Mouse (Mus musculus) heart, embryonic 11.5 days (tissue): ENCODE measurements at regions not wholly inside any gene's neighbourhood (a gene's known extent, or its start where the extent isn't known, plus 50 kb on each side); places are given as distances from the start of the nearest gene placed in this dataset.

Source experiments
- ATAC-seq: fragments of 200-750 bp; cut with Nextera tagmentation; replicated peaks from 2 replicates; pipeline ENCODE4 v1.8.0; 2017; ENCODE audit warnings: moderate library complexity; ENCODE audit not compliant: insufficient number of reproducible peaks, low FRiP score, low TSS enrichment
- H3K27ac ChIP-seq: fragments of 300-500 bp; sonication (generic); 2 replicates; pipeline ENCODE4 v1.5.1; 2014; ENCODE audit warnings: mild to moderate bottlenecking, low read depth, low read length
- H3K27me3 ChIP-seq: fragments of 300-500 bp; sonication (generic); 2 replicates; pipeline ENCODE4 v1.6.1; 2014; ENCODE audit warnings: mild to moderate bottlenecking, low read length, mixed read lengths; ENCODE audit not compliant: control insufficient read depth, insufficient read depth
- H3K36me3 ChIP-seq: fragments of 300-500 bp; sonication (generic); 2 replicates; pipeline ENCODE4 v1.6.1; 2014; ENCODE audit warnings: mild to moderate bottlenecking, low read length, moderate library complexity, mixed read lengths; ENCODE audit not compliant: control insufficient read depth, insufficient read depth
- H3K4me1 ChIP-seq: fragments of 300-500 bp; sonication (generic); 2 replicates; pipeline ENCODE4 v1.6.1; 2014; ENCODE audit warnings: low read length; ENCODE audit not compliant: control insufficient read depth, insufficient read depth
- H3K4me2 ChIP-seq: fragments of 300-500 bp; sonication (generic); 2 replicates; pipeline ENCODE4 v1.6.1; 2014; ENCODE audit warnings: mild to moderate bottlenecking, moderate library complexity
- H3K4me3 ChIP-seq: fragments of 300-500 bp; sonication (generic); 2 replicates; pipeline ENCODE4 v1.5.1; 2014; ENCODE audit warnings: low read depth, low read length
- H3K9ac ChIP-seq: fragments of 300-500 bp; sonication (generic); 2 replicates; pipeline ENCODE4 v1.6.1; 2014; ENCODE audit warnings: mild to moderate bottlenecking, low read depth, low read length, moderate library complexity
- H3K9me3 ChIP-seq: fragments of 300-500 bp; sonication (generic); replicated peaks from 2 replicates; pipeline ENCODE4 v1.6.1; 2016; ENCODE audit warnings: low read length; ENCODE audit not compliant: control insufficient read depth
- WGBS: fragments of 180-500 bp; shearing (Covaris S2); extraction: QIAGEN DNeasy Blood & Tissue Kit; methylation state at CpG from one replicate; pipeline ENCODE4 v1.1.7; 2014; ENCODE audit not compliant: insufficient replicate concordance; 5-methylcytosine and 5-hydroxymethylcytosine counted together

DNA sequence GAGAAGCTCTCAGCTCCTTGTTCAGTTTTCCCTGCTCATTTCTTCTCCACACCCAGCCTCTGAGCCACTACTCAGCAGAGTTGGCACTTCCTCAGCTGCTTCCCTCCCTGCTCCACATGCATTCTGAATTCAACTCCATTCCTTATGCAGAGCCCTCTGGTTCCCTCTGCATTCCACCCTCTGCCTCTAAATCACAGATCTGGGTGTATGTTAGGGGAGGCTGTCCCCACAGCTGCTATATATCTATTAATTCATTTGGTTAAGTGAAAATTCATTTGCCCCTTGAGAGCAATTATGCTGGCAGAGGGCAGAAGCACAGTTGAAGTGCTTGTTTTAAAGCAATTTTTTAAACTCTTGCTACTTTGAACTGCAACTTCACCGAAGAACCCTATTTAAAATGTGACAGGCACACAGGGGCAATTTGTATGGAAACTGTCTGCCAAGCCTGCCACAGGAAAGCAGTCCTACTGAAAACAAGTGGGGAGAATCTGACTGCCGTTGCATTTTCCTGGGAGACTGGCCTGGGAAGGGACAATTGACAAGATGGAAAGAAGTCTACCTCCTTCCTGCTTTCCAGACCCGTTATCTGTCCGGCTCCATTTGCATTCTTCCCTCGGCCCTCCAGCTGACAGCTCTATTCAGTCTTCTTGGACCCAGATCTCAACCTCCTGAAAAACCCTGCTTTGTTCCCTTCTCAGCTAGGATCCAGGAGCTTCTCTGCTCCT, 88.0 kb upstream of the Gpr141 start:
- ATAC-seq = no peak
- no peaks in the 10 kb centered on the region for H3K9me3 ChIP-seq
- WGBS = 34% methylated on average over 5 of the region's 5 CpGs

GRCm38 (mm10) chr13:19902786-19903185, 78.7 kb upstream of the Gpr141 start:
- Histone ChIP-seq H3K9me3 (no peaks in the 10 kb centered on the region), H3K4me1 (no peaks in the 10 kb centered on the region), H3K27ac (no peak overlapping the region), H3K36me3 (no peaks in the 10 kb centered on the region), H3K4me2 (no peak overlapping the region), H3K27me3 (no peaks in the 10 kb centered on the region), H3K9ac (no peak overlapping the region), H3K4me3 (no peak overlapping the region)
- 76% methylated on average over 4 of the region's 4 CpGs for WGBS
- ATAC-seq = no peak

More for the DNA sequence above, 88.0 kb upstream of the Gpr141 start:
- H3K4me3 ChIP-seq = no peak overlapping the region
- no peaks in the 10 kb centered on the region for H3K4me1 ChIP-seq
- H3K4me2 ChIP-seq = no peak overlapping the region
- no peaks in the 10 kb centered on the region for H3K36me3 ChIP-seq
- no peak overlapping the region for H3K27ac ChIP-seq
- H3K27me3 ChIP-seq = no peaks in the 10 kb centered on the region
- no peak overlapping the region for H3K9ac ChIP-seq

DNA sequence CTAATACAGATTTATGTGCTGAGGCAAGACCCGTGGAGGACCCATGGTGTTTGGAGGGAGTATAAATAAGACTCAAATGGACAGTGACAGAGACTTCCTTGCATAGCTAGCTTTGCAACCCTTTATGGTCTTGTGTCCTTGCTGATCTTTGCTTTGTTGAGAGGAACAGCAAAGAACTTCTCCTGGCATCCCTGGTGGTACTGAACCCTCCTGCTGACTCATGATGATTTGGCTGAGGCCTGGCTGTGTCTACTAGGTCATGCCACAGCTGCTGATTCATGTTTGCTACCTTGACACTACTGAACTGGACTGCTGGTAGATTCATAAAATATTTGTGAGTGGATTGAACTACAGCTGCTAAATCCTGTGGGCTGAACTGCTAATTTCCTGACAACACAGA, 73.1 kb upstream of the Gpr141 start:
- WGBS = 76% methylated on average over 1 of the region's 1 CpGs
- no peaks in the 10 kb centered on the region for H3K36me3 ChIP-seq
- no peak overlapping the region for H3K27ac ChIP-seq
- no peak overlapping the region for H3K4me3 ChIP-seq
- no peak for ATAC-seq
- H3K4me2 ChIP-seq = no peak overlapping the region
- no peak overlapping the region for H3K9ac ChIP-seq
- no peaks in the 10 kb centered on the region for H3K9me3 ChIP-seq
- H3K27me3 ChIP-seq = no peaks in the 10 kb centered on the region
- H3K4me1 ChIP-seq = no peaks in the 10 kb centered on the region

DNA sequence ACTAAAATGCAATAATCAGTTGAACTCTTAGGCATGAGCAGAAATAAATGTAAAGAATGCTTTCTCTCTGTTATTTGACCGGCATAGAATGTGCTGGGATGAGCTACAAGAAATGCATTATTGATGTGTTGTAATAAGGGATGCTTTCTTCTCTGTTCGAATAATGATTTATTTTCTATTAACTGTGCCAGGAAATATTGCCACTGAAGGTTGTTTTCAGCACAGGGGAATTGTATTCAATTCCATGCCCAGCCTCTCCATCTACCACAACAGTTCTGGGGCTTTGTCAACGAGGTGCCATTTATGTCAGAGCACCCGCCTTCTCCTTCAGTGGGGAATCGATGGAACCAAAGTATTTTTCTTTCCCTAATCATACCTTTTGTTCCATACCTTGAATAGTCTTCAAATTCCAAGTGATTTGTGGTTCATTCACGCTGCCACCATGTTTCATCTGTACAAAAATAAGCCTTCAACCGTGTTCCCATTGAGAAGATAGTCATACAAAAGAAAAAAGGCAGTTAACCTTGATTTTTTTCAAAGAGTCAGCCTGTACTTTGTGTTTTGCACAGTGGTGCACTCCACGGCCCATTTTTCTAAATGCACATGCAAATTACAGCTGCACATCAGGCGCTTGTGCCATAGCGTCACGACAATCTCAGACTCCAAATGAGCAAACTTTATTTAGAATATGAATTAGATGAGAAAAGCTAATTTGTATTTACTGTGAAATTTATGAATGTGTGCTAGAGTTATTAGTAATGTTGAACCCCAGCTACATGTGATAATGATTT, 65.1 kb upstream of the Gpr141 start:
- H3K4me2 ChIP-seq = no peak overlapping the region
- no peak overlapping the region for H3K9ac ChIP-seq
- no peaks in the 10 kb centered on the region for H3K9me3 ChIP-seq
- no peak for ATAC-seq
- no peaks in the 10 kb centered on the region for H3K36me3 ChIP-seq
- no peak overlapping the region for H3K4me3 ChIP-seq
- no peaks in the 10 kb centered on the region for H3K27me3 ChIP-seq
- H3K27ac ChIP-seq = no peak overlapping the region
- H3K4me1 ChIP-seq = no peaks in the 10 kb centered on the region
- 80% methylated on average over 11 of the region's 11 CpGs for WGBS

GRCm38 (mm10) chr13:19883896-19884658, 60.0 kb upstream of the Gpr141 start:
- ATAC-seq = no peak
- Histone ChIP-seq H3K36me3 (no peaks in the 10 kb centered on the region), H3K9me3 (no peaks in the 10 kb centered on the region), H3K4me3 (no peak overlapping the region), H3K27ac (no peak overlapping the region), H3K27me3 (no peaks in the 10 kb centered on the region), H3K4me1 (no peaks in the 10 kb centered on the region), H3K4me2 (no peak overlapping the region), H3K9ac (no peak overlapping the region)
- WGBS = 82% methylated on average over 7 of the region's 7 CpGs

DNA sequence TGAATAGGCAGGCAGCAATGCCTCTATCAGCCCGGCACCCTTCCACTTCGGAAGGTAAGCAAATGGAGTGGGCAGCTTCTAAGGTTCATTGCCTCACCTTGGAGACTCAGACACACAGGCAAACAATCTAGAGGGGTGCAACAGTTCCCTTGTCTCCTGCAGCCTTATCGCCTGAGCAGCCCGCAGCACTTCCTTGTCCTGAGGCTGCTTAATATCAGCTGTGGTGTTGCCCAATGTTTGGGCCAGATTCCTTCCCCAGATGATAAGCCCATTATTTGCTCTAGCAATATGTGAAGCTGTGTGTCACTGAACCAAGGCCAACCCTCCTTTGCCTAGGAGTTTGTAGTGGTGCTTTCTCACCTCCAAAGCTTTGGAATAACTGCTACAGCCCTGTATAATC, 58.8 kb upstream of the Gpr141 start:
- no peaks in the 10 kb centered on the region for H3K9me3 ChIP-seq
- H3K36me3 ChIP-seq = no peaks in the 10 kb centered on the region
- H3K4me1 ChIP-seq = no peaks in the 10 kb centered on the region
- H3K27me3 ChIP-seq = no peaks in the 10 kb centered on the region
- ATAC-seq = no peak
- no peak overlapping the region for H3K4me3 ChIP-seq
- H3K4me2 ChIP-seq = no peak overlapping the region
- WGBS = 50% methylated on average over 4 of the region's 4 CpGs
- H3K9ac ChIP-seq = no peak overlapping the region
- H3K27ac ChIP-seq = no peak overlapping the region

- no peaks in the 10 kb centered on the region for H3K9me3 ChIP-seq
- no peak overlapping the region for H3K4me2 ChIP-seq
- no peak overlapping the region for H3K9ac ChIP-seq
- H3K4me1 ChIP-seq = no peaks in the 10 kb centered on the region
- H3K36me3 ChIP-seq = no peaks in the 10 kb centered on the region
- 76% methylated on average over 5 of the region's 5 CpGs for WGBS
- no peak for ATAC-seq
- H3K27me3 ChIP-seq = no peaks in the 10 kb centered on the region
- no peak overlapping the region for H3K27ac ChIP-seq
- H3K4me3 ChIP-seq = no peak overlapping the region
Measured at GRCm38 (mm10) chr13:19881772-19882171, 57.7 kb upstream of the Gpr141 start.

DNA sequence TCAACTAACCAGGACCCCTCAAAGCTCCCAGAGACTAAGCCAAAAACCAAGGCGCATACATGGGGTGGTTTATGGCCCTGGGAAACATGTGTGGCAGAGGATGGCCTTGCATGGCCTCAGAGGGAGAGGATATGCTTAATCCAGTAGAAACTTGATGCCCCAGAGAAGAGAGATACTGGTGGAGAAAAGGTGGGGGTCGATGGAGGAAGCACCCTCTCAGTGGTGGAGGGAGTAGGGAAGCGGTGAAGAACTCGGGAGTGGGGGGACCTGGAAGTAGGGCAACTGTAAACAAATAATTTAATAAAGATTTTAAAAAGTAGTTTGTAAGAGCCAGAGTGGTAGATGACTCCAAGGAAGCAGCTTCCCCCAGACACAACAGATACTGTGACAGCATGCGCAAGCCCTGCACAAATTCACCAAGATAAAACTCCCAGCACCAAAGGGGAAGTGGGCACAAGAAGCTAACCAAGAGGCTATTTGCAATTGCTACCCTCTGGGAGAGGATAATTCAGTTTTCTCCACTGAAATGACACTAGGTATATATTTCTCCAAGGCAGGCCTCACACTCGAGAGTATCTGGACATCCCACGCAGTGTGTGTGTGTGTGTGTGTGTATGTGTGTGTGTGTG, 50.7 kb upstream of the Gpr141 start:
- Histone ChIP-seq H3K4me3 (no peak overlapping the region), H3K9ac (no peak overlapping the region), H3K4me1 (no peaks in the 10 kb centered on the region), H3K9me3 (no peaks in the 10 kb centered on the region), H3K27ac (no peak overlapping the region), H3K4me2 (no peak overlapping the region), H3K36me3 (no peaks in the 10 kb centered on the region), H3K27me3 (no peaks in the 10 kb centered on the region)
- WGBS = 79% methylated on average over 7 of the region's 7 CpGs
- ATAC-seq = no peak
